Mouse (Mus musculus): ENCODE data around the gene Trp53i13.
"Not testable (repeated sequence)": the region's sequence is repeated elsewhere in the genome, so short reads cannot be mapped to it uniquely, and the experiment has no call there.

The Trp53i13 gene

GRCm38 (mm10) chr11:77515637-77516552 lies at the start of gene Trp53i13:
Trp53i13 (minus strand) TSS chr11:77515980.
- DNase-seq (ENCODE audit: low read depth, low spot score): peak; percentile 40

DNA sequence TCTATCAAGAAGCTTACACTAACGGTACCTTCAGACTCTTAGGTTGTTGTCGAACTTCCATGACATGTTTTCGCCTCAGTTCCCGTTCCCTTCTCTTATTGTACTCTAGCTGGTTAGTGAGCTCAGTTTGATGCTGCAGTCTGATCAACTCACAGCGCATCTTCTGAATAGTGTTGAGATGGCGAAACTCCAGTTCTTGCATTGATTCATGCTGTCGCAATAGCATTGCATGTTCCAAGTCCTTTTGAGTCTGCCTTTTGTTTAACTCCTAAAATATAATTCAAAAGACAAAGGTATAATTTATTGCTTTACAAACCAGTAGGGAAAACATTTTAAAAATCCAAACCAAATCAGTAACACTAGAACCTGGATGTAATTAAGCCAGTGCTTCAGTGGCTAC lies 29.5 kb upstream of the Trp53i13 start:
- no peak for DNase-seq (ENCODE audit: low read depth, low spot score)

- peak; percentile 45 for DNase-seq (ENCODE audit: low read depth, low spot score)
Observed at GRCm38 (mm10) chr11:77532202-77532846, 16.5 kb upstream of the Trp53i13 start.

GRCm38 (mm10) chr11:77530862-77531261 lies 15.1 kb upstream of the Trp53i13 start:
- DNase-seq (ENCODE audit: low read depth, low spot score): no peak

- no peak for DNase-seq (ENCODE audit: low read depth, low spot score)
Observed at GRCm38 (mm10) chr11:77529644-77530043, 13.9 kb upstream of the Trp53i13 start.

- DNase-seq (ENCODE audit: low read depth, low spot score): not testable (repeated sequence)
Observed at GRCm38 (mm10) chr11:77528420-77528819, 12.6 kb upstream of the Trp53i13 start.

DNA sequence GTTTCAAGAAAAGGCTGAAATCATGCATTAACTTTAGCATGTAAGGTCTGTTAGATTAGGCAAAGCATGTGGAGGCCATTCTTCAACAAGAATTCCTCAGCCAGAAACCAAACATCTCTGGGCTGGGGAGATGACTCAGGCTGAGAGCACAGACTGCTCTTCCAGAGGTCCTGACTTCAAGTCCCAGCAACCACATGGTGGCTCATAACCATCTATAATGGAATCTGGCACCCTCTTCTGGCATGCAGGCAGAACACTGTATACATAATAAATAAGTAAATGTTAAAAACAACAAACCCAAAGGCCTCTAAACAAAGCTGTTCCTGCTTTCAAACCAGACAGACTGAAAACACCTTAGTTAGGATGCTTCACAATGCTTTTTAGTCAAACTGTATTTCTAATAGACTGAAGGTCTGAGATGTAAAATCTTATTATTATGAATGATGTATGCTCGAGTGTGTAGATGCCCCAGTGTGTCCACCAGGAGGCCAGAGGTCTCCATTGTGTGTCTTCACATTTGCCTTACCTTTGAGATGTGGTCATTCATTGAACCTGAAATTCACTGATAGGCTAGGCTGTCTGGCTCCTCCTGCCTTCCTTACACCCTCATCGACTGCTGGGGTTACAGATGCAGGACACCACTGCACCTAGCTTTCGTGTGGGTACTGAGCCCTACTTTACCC lies 10.2 kb upstream of the Trp53i13 start:
- DNase-seq (ENCODE audit: low read depth, low spot score): no peak

GRCm38 (mm10) chr11:77520601-77521529 lies 5.1 kb upstream of the Trp53i13 start:
- DNase-seq (ENCODE audit: low read depth, low spot score): no peak

DNA sequence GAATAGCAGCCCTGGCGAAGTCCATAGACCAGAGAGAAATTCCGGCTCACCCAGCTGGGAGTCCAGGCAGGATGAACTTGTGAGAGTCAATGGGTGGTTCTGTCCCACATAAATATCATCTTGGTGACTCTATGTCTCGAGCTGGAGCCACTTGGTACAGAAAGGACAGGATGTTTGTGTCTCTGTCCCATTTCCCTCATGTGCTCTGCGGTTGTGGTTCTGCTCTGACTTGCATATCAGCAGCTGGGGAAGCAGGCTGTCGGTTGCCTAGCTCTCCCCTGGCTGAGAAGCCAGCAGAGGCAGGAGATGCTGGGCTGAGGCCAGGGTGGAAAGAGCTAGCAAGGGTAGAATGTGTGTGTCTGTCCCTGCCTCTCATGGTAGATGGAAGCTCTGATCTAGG lies 3.3 kb upstream of the Trp53i13 start, which contains the start of gene Gm10392:
Gene Gm10392, minus strand, starts transcription at position 156 of the 400 bp plus-strand sequence.
- peak; percentile 85 for DNase-seq (ENCODE audit: low read depth, low spot score)

DNA sequence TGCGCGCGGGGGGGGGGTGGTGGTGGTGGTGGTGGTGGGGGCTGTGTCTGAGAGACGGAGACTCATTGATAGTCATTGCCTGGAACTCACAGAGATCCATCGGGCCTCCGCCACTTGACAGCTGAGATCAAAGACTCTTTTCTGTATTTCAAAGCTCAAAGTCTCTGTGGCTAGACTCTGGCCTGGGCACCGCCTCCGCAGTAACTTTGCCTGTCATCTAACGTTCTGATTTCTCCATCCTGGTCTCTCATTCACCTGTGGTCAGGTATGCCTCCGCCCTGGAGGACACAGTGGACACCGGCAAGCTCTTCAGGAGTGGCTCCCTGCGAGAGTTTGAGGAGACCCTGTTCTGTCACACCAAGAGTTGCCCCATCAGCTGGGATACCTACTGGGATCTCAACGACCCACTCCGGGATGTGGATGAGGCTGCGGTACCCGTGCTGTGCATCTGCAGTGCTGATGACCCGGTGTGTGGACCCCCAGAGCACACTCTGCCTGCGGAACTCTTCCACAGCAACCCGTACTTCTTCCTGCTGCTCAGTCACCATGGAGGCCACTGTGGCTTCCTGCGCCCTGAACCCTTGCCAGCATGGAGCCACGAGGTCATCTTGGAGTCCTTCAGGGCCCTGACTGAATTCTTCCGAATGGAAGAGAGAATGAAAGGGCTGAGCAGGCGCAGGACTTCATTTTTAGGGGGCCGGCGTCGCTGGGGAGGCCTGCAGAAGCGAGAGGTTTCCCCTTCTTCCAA lies 2.4 kb upstream of the Trp53i13 start:
- DNase-seq (ENCODE audit: low read depth, low spot score): peak; percentile 63

- no peak for DNase-seq (ENCODE audit: low read depth, low spot score)
Observed at GRCm38 (mm10) chr11:77516553-77517425, 1.0 kb upstream of the Trp53i13 start.

- DNase-seq (ENCODE audit: low read depth, low spot score): peak; percentile 73
Observed at GRCm38 (mm10) chr11:77514832-77515636, 746 bp downstream of the Trp53i13 start, which contains the start of gene Abhd15. Abhd15 (plus strand) TSS chr11:77515121.

- no peak for DNase-seq (ENCODE audit: low read depth, low spot score)
Observed at GRCm38 (mm10) chr11:77514281-77514831, 1.4 kb downstream of the Trp53i13 start.

DNA sequence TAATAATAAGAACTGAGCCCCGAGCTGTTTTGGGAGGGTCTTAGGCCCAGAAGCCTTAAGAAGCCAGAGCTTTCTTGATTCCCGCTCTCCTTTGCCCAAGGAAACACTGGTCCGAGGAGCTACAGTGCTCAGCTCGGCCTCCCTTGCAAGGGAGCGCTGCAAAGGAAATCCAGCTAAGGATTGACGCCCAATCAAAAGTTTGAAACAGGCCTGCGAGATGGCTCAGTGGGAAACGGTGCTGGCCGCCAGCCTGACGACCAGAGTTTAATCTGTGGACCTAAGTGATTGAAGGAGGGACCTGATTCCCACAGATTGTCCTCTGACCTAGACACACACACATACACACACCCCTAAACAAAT lies 2.0 kb downstream of the Trp53i13 start:
- DNase-seq (ENCODE audit: low read depth, low spot score): no peak

GRCm38 (mm10) chr11:77512891-77513810 lies 2.6 kb downstream of the Trp53i13 start:
- DNase-seq (ENCODE audit: low read depth, low spot score): peak; percentile 94

DNA sequence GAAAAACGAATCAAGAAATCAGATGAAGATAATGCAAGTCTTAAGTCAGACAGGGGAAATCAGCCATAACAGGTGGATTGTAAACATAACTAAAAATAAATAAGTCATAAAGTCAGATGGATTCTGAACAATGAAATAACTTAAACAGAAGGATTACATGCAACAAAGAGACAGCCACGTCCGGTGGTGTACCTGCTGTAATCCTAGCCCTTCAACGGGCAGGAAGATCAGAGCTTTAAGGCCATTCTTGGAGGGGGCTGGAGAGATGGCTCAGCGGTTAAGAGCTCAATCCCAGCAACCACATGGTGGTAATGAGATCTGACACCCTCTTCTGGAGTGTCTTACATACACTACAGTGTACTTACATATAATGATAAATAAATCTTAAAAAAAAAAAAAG lies 4.4 kb downstream of the Trp53i13 start:
- no peak for DNase-seq (ENCODE audit: low read depth, low spot score)

Data from CD4-positive helper T cell, adult 2 months (primary cell).